Mouse (Mus musculus) kidney, postnatal 0 days (tissue): ENCODE measurements around the gene Adamts2. TPM values are rescaled to one million over a fixed set of nuclear protein-coding genes. Genes with fewer than 3 reads are reported as not detected.

ENCODE experiments used
- ATAC-seq: fragments of 200-750 bp; cut with Nextera tagmentation; replicated peaks from 2 replicates; pipeline ENCODE4 v1.8.0; 2017; ENCODE audit warnings: low read depth, moderate number of reproducible peaks, moderate TSS enrichment, moderate library complexity; ENCODE audit not compliant: low FRiP score
- DNase-seq: peaks from one replicate; pipeline ENCODE4 v3.0.0-alpha.2; 2016; ENCODE audit warnings: low spot score
- H3K27ac ChIP-seq: fragments of 300-500 bp; sonication (generic); 2 replicates; pipeline ENCODE4 v1.5.1; 2014; ENCODE audit warnings: mild to moderate bottlenecking
- H3K27me3 ChIP-seq: fragments of 300-500 bp; sonication (generic); 2 replicates; pipeline ENCODE4 v1.6.1; 2014; ENCODE audit warnings: low read length, mixed read lengths; ENCODE audit not compliant: insufficient read depth
- H3K36me3 ChIP-seq: fragments of 300-500 bp; sonication (generic); 2 replicates; pipeline ENCODE4 v1.6.1; 2014; ENCODE audit warnings: low read length, mixed read lengths; ENCODE audit not compliant: insufficient read depth
- H3K4me1 ChIP-seq: fragments of 300-500 bp; sonication (generic); replicated peaks from 2 replicates; pipeline ENCODE4 v1.6.1; 2014; ENCODE audit warnings: antibody characterized with exemption, low read length, mixed read lengths; ENCODE audit not compliant: insufficient read depth
- H3K4me2 ChIP-seq: fragments of 300-500 bp; sonication (generic); 2 replicates; pipeline ENCODE4 v1.6.1; 2014; ENCODE audit warnings: mild to moderate bottlenecking, low read length, moderate library complexity, mixed read lengths
- H3K4me3 ChIP-seq: fragments of 300-500 bp; sonication (generic); replicated peaks from 2 replicates; pipeline ENCODE4 v1.5.1; 2014; ENCODE audit warnings: low read depth, low read length
- H3K9ac ChIP-seq: fragments of 300-500 bp; sonication (generic); 2 replicates; pipeline ENCODE4 v1.6.1; 2014; ENCODE audit warnings: low read depth, low read length
- H3K9me3 ChIP-seq: fragments of 300-500 bp; sonication (generic); replicated peaks from 2 replicates; pipeline ENCODE4 v1.6.1; 2016; ENCODE audit warnings: low read length, inconsistent platforms, mixed read lengths
- CTCF ChIP-seq: IDR thresholded peaks from 2 replicates; pipeline ENCODE4 v1.5.1; 2016; ENCODE audit warnings: antibody characterized with exemption, low read depth, mild to moderate bottlenecking, moderate library complexity
- WGBS: fragments of 180-500 bp; shearing (Covaris S2); extraction: QIAGEN DNeasy Blood & Tissue Kit; methylation state at CpG from one replicate; pipeline ENCODE4 v1.1.7; 2014; 5-methylcytosine and 5-hydroxymethylcytosine counted together
- polyA plus RNA-seq: library from polyadenylated mRNA; unstranded; fragments of >200 nt; fragmentation: Nextera tagmentation; extraction: Ambion mirVana; gene quantifications from 2 replicates; pipeline ENCODE4 v1.2.1, GENCODE M21; 2015

The Adamts2 gene
- polyA plus RNA-seq, 1 experiment from 2014 or later, result 5.0 TPM

DNA sequence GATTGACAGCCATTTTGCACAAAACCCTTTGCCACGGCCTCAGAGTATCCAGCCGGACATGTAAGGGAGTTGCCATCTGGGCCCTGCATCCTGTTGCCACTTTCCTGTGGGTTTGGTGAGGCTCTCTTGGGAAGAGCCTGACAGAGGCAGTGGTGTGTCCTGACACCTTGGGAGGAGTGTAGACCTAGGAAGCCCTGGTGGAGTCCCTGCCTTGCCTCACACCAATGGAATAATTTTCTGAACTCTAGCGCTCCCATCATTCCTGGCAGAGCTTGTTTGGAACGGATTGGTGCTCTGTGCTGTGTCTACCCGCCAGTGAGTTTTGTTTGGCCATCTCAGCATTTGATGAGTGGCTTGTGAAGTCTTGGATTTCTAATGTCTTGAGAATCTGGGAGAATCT lies 19.5 kb downstream of the Adamts2 start:
- ATAC-seq (no peak), DNase-seq (no peak)
- Histone ChIP-seq H3K27ac (peak overlapping the region; percentile 31; the same call in 1 of the 2 replicates), H3K27me3 (no peaks in the 10 kb centered on the region), H3K4me2 (no peak overlapping the region), H3K9ac (no peak overlapping the region), H3K9me3 (no peaks in the 10 kb centered on the region), H3K4me3 (no peak overlapping the region), H3K4me1 (no peaks in the 10 kb centered on the region), H3K36me3 (no peaks in the 10 kb centered on the region)
- TF ChIP-seq CTCF, result no peak
- WGBS, result 63% methylated on average over 5 of the region's 5 CpGs

DNA sequence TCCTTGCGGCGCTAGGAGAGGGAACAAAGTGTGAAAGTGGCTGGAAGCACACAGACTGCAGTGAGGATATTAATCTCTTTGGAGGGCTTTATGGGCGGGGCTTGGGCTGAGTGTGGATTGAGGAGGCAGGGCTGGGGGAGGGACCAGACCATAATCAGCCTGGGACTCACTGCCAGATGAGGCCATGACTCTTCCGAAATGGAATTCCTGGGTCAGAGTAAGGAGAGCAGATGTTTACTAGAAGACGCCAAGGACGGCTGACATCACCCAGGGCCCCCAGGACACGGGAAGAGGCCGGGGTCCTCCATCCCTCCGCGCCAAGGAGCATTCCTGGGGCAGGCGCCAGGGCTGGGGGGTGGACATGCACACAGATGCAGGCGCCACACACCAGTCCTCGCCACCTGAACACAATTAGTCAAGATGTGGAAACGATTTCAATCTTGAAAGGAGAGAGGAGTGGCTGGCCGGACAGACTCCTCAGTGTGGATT lies 20.4 kb downstream of the Adamts2 start:
- no peaks in the 10 kb centered on the region for H3K9me3 ChIP-seq
- H3K4me1 ChIP-seq, result no peaks in the 10 kb centered on the region
- H3K4me2 ChIP-seq, result peak overlapping the region; percentile 13; the same call in 1 of the 2 replicates
- H3K27me3 ChIP-seq, result no peaks in the 10 kb centered on the region
- H3K9ac ChIP-seq, result no peak overlapping the region
- DNase-seq (peak; percentile 92), ATAC-seq (peak; percentile 83)
- WGBS, result 32% methylated on average over 15 of the region's 15 CpGs
- H3K27ac ChIP-seq, result no peak overlapping the region
- H3K36me3 ChIP-seq, result no peaks in the 10 kb centered on the region
- no peak for TF ChIP-seq CTCF
- no peak overlapping the region for H3K4me3 ChIP-seq

DNA sequence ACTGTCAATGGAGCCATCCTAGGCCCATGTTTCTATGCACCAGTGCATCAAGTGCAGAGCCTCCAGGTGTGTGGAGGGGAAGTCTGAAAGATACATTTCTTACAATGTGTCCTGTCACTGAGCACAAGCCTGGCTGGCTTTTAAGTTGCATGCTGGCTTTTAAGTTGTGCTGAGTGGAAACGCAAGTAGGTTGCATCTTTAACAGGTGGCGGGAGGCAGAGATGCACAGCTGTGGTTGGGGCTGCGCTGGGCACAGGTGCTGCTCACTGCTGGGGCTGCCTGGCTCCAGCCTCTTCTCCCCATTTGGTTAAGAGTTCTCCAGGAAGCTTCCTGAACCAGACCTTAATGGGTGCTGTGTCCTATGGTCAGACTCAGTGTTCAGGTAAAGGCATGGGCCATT lies 21.9 kb downstream of the Adamts2 start:
- H3K36me3 ChIP-seq, result no peaks in the 10 kb centered on the region
- H3K4me1 ChIP-seq, result no peaks in the 10 kb centered on the region
- no peaks in the 10 kb centered on the region for H3K9me3 ChIP-seq
- no peak overlapping the region for H3K4me2 ChIP-seq
- ATAC-seq (no peak), DNase-seq (no peak)
- no peak overlapping the region for H3K4me3 ChIP-seq
- 84% methylated on average over 3 of the region's 3 CpGs for WGBS
- H3K9ac ChIP-seq, result no peak overlapping the region
- TF ChIP-seq CTCF, result no peak
- no peaks in the 10 kb centered on the region for H3K27me3 ChIP-seq
- no peak overlapping the region for H3K27ac ChIP-seq

DNA sequence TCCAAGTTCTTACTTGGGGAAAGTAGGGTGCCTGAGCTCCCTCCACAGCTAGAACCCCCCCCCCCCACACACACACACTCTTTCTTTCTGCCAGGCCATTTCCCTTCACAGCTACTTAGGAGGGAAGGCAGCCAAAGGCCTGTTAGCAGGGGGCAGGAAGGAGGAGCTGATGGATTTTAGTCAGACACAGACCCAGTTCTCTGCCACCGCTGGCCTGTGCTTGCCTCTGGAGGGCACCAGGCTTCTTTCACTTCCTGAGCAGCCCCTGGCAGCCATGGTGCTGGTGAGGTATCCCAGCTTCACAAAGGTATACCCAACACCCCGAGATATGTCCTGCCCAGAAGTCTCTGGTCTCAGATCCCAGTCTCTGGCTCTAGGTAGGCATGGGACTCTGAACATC lies 22.4 kb downstream of the Adamts2 start:
- H3K27me3 ChIP-seq, result no peaks in the 10 kb centered on the region
- no peak overlapping the region for H3K4me2 ChIP-seq
- H3K9me3 ChIP-seq, result no peaks in the 10 kb centered on the region
- no peak for DNase-seq
- no peak for ATAC-seq
- no peak overlapping the region for H3K9ac ChIP-seq
- no peaks in the 10 kb centered on the region for H3K36me3 ChIP-seq
- no peaks in the 10 kb centered on the region for H3K4me1 ChIP-seq
- H3K4me3 ChIP-seq, result no peak overlapping the region
- TF ChIP-seq CTCF, result no peak
- H3K27ac ChIP-seq, result no peak overlapping the region
- 61% methylated on average over 2 of the region's 2 CpGs for WGBS

DNA sequence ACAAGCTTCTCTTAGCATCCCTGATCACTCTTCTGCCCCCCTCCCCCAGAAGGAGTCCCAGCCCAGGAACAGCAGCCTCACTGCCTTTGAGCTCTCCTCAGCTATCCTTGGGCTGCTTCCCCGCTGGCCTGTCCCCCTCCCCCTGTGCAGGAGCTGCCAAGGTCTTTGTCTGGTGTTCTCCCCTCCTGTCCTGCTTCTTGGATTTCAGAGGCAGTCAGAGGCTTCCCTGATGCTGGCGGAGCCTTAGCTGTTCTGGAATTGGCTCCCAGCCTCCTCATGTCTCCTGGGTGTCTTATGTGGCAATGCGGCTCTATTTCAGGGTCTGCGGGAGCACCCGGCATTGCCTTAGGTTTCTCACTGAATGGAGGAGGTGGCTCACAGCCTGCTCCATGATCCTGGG lies 22.8 kb downstream of the Adamts2 start:
- DNase-seq, result no peak
- Histone ChIP-seq H3K27ac (no peak overlapping the region), H3K36me3 (no peaks in the 10 kb centered on the region), H3K4me2 (no peak overlapping the region), H3K27me3 (no peaks in the 10 kb centered on the region), H3K4me1 (no peaks in the 10 kb centered on the region), H3K9me3 (no peaks in the 10 kb centered on the region), H3K9ac (no peak overlapping the region), H3K4me3 (no peak overlapping the region)
- ATAC-seq, result no peak
- 44% methylated on average over 5 of the region's 5 CpGs for whole genome bisulfite sequencing
- TF ChIP-seq CTCF, result no peak

DNA sequence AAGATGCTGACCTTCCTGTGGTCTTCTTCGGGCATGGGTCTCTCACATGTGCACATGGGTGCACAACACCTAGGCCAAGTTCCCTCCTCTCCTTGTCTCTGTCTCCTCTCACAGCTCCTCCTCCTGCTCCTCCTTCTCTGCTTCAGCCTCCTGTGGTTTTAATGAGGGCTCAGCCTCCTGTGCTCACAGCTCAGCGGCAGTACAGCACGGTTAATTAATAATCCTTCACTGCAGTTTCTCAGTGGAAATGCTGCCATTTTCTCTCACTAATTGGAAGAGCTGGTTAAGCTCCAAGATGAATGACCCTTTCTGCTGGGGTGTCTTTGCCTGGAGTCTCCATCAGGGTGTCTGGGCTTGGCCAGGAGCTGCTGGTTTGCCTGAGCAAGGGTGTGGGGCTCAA lies 27.0 kb downstream of the Adamts2 start:
- H3K9ac ChIP-seq, result no peak overlapping the region
- ATAC-seq (no peak), DNase-seq (no peak)
- no peak overlapping the region for H3K27ac ChIP-seq
- H3K27me3 ChIP-seq, result no peaks in the 10 kb centered on the region
- WGBS, result 40% methylated on average over 3 of the region's 3 CpGs
- no peaks in the 10 kb centered on the region for H3K9me3 ChIP-seq
- H3K4me3 ChIP-seq, result no peak overlapping the region
- no peaks in the 10 kb centered on the region for H3K36me3 ChIP-seq
- no peak overlapping the region for H3K4me2 ChIP-seq
- H3K4me1 ChIP-seq, result peaks cover 15% of the 10 kb centered on the region
- no peak for TF ChIP-seq CTCF

DNA sequence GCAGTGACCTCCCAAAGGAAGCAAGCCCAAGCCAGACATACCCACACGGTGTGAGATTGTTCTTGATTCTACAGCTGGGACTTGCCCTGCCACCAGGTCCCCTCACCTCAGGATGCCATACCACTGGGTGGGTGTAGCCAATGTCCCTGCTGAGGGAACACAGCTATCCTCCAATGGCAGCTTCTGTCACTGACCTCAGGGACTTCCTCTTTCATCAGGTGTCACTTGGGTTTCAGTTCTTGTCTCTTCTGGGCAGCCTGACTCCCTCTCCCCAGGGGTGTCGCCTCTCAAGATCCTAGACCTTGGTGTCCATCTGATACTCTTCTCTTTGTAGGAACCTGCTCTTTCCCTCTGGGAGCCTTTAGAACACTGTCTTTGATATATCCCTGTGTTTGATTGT lies 28.6 kb downstream of the Adamts2 start:
- ATAC-seq (no peak), DNase-seq (no peak)
- Histone ChIP-seq H3K27ac (no peak overlapping the region), H3K27me3 (no peaks in the 10 kb centered on the region), H3K4me2 (no peak overlapping the region), H3K4me1 (peaks cover 15% of the 10 kb centered on the region), H3K9me3 (no peaks in the 10 kb centered on the region), H3K9ac (no peak overlapping the region), H3K4me3 (no peak overlapping the region), H3K36me3 (no peaks in the 10 kb centered on the region)
- TF ChIP-seq CTCF, result no peak
- 78% methylated on average over 2 of the region's 2 CpGs for WGBS
